Mouse (Mus musculus): ENCODE results near the gene Cfap77. TPM values are rescaled to one million over a fixed set of nuclear protein-coding genes. Genes with fewer than 3 reads are reported as not detected.

Cfap77 gene
- polyA plus RNA-seq, 1 experiment, result 0.38 TPM

DNA sequence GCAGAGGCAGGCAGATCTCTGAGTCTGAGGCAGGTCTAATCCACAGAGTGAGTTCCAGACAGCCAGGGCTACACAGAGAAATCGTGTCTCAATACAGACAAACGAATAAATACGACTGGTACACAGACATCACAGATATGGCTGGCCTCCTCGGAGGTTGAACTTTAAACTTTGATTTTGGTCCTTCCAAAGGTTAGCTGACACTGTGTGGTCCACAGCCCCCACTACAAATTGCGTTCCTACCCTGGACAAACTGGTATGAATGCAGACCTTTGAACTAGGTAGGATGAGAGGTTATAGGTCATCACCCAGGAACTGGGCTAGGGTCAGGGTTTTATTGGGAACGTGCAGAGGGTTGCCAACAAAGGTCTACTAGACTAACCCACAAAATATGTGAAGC lies 47.2 kb downstream of the Cfap77 start:
- no peak overlapping the region for H3K4me3 ChIP-seq (ENCODE audit: control insufficient read depth, insufficient read depth, low read length)
- TF ChIP-seq CTCF (IDR thresholded peaks at IDR 0.05; ENCODE audit: borderline replicate concordance, control insufficient read depth, extremely low read depth, insufficient read depth, low read length, poor library complexity) (no peak), POLR2A (IDR thresholded peaks at IDR 0.05; ENCODE audit: control insufficient read depth, extremely low read depth, insufficient read depth, low read length, poor library complexity) (no peak)
- H3K36me3 ChIP-seq (ENCODE audit: control insufficient read depth, insufficient read depth, low read length), result no peaks in the 10 kb centered on the region
- no peak overlapping the region for H3K27ac ChIP-seq (ENCODE audit: control insufficient read depth, insufficient read depth, low read length)
- H3K4me1 ChIP-seq (replicated peaks; ENCODE audit: control insufficient read depth, insufficient read depth, low read length), result no peaks in the 10 kb centered on the region
- no peaks in the 10 kb centered on the region for H3K27me3 ChIP-seq (ENCODE audit: control insufficient read depth, insufficient read depth, low read length)
- DNase-seq, result no peak
- 94% methylated on average over 6 of the region's 6 CpGs for WGBS

DNA sequence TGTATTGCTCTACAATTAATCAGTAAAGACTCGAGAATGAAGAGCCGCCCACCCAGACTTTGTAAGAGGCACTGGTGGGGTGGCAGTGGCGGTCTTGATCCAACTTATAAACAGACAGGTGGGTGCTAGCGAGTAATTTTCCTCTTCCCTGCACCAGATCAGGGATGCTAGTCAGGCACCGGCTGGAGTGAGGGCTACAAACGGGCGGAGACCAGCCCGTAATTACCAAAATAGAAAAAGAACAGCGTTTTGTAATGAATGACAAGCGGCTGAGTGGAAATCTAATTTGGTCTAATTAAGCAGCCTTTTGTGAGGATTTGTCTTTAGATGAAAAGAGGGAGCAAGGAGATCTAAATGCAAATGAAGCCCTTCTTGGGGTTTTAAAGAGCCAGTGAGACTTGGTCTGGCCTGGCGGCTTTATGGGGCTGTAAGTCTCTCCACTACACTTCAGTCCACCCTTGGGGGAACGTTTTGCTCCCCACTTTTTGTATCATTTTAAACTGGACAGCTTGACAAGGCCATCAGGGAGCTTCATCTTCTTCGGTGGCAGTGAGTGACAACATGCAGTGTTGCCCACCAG lies 48.3 kb downstream of the Cfap77 start:
- Histone ChIP-seq H3K4me1 (replicated peaks; ENCODE audit: control insufficient read depth, insufficient read depth, low read length) (no peaks in the 10 kb centered on the region), H3K27me3 (ENCODE audit: control insufficient read depth, insufficient read depth, low read length) (no peaks in the 10 kb centered on the region), H3K27ac (ENCODE audit: control insufficient read depth, insufficient read depth, low read length) (no peak overlapping the region), H3K36me3 (ENCODE audit: control insufficient read depth, insufficient read depth, low read length) (no peaks in the 10 kb centered on the region), H3K4me3 (ENCODE audit: control insufficient read depth, insufficient read depth, low read length) (no peak overlapping the region)
- 92% methylated on average over 13 of the region's 13 CpGs for WGBS
- TF ChIP-seq CTCF (IDR thresholded peaks at IDR 0.05; ENCODE audit: borderline replicate concordance, control insufficient read depth, extremely low read depth, insufficient read depth, low read length, poor library complexity) (no peak), POLR2A (IDR thresholded peaks at IDR 0.05; ENCODE audit: control insufficient read depth, extremely low read depth, insufficient read depth, low read length, poor library complexity) (no peak)
- no peak for DNase-seq

DNA sequence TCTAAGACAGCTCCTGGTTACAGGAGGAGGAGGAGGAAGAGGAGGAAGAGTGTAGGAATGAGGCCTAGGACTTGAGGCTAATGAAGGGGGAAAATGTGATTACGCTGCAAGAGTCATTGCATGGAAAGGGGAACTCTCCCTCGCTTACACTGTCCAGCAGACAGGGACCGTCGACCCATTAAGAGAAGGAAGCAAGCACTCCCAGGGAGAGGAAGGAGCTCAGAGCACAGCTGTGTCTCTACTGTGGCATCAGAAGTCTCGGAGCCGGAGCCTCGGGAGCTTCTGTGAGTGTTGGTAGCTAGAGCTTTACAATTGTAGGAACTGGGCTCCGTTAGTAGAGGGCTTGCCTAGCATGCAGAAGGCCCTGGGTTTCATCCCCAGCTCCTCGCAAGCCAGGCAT lies 50.8 kb downstream of the Cfap77 start:
- no peak for DNase-seq
- no peaks in the 10 kb centered on the region for H3K4me1 ChIP-seq (replicated peaks; ENCODE audit: control insufficient read depth, insufficient read depth, low read length)
- no peaks in the 10 kb centered on the region for H3K27me3 ChIP-seq (ENCODE audit: control insufficient read depth, insufficient read depth, low read length)
- TF ChIP-seq CTCF (IDR thresholded peaks at IDR 0.05; ENCODE audit: borderline replicate concordance, control insufficient read depth, extremely low read depth, insufficient read depth, low read length, poor library complexity) (no peak), POLR2A (IDR thresholded peaks at IDR 0.05; ENCODE audit: control insufficient read depth, extremely low read depth, insufficient read depth, low read length, poor library complexity) (no peak)
- no peak overlapping the region for H3K4me3 ChIP-seq (ENCODE audit: control insufficient read depth, insufficient read depth, low read length)
- H3K36me3 ChIP-seq (ENCODE audit: control insufficient read depth, insufficient read depth, low read length), result no peaks in the 10 kb centered on the region
- WGBS, result 32% methylated on average over 9 of the region's 9 CpGs
- no peak overlapping the region for H3K27ac ChIP-seq (ENCODE audit: control insufficient read depth, insufficient read depth, low read length)

DNA sequence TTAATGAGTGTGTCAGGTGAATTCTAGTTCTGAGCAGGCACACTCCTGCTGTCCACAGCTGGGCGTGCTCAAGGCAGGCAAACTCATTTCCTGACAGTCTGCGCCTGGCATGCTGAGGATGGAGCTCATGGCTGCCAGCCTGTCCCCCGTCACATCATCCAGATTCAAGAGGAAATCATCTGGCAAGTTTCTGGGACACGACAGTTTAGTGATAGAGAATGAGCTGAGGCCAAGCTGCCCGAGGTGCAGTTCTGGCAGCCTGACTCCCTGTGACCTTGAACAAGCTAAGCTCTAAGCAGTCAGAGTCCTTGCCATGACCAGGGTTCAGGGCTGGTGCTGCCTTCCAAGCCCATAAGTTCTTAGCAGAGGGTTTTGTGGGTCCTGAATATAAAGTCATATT lies 56.6 kb downstream of the Cfap77 start:
- no peak for DNase-seq
- no peaks in the 10 kb centered on the region for H3K4me1 ChIP-seq (replicated peaks; ENCODE audit: control insufficient read depth, insufficient read depth, low read length)
- WGBS, result 67% methylated on average over 5 of the region's 5 CpGs
- TF ChIP-seq POLR2A (IDR thresholded peaks at IDR 0.05; ENCODE audit: control insufficient read depth, extremely low read depth, insufficient read depth, low read length, poor library complexity) (no peak), CTCF (IDR thresholded peaks at IDR 0.05; ENCODE audit: borderline replicate concordance, control insufficient read depth, extremely low read depth, insufficient read depth, low read length, poor library complexity) (no peak)
- no peak overlapping the region for H3K27ac ChIP-seq (ENCODE audit: control insufficient read depth, insufficient read depth, low read length)
- H3K36me3 ChIP-seq (ENCODE audit: control insufficient read depth, insufficient read depth, low read length), result no peaks in the 10 kb centered on the region
- no peak overlapping the region for H3K4me3 ChIP-seq (ENCODE audit: control insufficient read depth, insufficient read depth, low read length)
- H3K27me3 ChIP-seq (ENCODE audit: control insufficient read depth, insufficient read depth, low read length), result no peaks in the 10 kb centered on the region

DNA sequence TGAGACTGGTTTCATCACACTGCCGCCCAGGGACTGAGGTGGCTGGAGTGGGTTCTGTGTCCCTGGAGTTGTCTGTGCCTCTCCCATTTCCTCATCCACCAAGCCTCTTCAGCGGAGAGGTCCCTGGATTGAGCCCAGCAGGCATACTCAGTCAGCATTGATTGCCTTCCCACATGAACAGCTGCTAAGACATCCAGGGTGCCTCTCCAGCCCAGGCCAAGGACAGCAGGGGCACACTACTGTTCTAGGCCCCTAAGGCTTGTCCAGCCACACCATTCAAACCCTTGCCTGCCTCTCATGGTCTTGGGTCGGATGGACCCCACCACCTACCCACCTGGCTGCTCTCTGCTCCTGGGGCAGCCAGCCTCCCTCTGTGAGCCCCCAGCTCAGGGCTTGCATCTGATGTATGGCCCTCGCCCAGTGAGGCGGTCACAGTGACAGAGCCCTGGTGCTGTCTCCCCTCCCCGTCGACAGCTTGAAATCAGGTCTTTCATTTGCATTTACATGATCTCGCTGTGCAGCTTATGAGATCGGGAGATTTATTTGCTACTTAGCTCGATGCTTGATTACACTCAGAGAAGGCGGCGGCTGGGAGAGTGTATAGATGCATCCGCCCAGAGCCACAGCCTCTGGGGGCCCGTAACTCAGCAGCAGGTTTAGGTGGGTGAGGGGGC lies 57.6 kb downstream of the Cfap77 start:
- Histone ChIP-seq H3K27me3 (ENCODE audit: control insufficient read depth, insufficient read depth, low read length) (no peaks in the 10 kb centered on the region), H3K27ac (ENCODE audit: control insufficient read depth, insufficient read depth, low read length) (no peak overlapping the region), H3K4me3 (ENCODE audit: control insufficient read depth, insufficient read depth, low read length) (no peak overlapping the region), H3K4me1 (replicated peaks; ENCODE audit: control insufficient read depth, insufficient read depth, low read length) (no peaks in the 10 kb centered on the region), H3K36me3 (ENCODE audit: control insufficient read depth, insufficient read depth, low read length) (no peaks in the 10 kb centered on the region)
- WGBS, result 91% methylated on average over 14 of the region's 14 CpGs
- DNase-seq, result no peak
- no peak for TF ChIP-seq POLR2A (IDR thresholded peaks at IDR 0.05; ENCODE audit: control insufficient read depth, extremely low read depth, insufficient read depth, low read length, poor library complexity)
- no peak for TF ChIP-seq CTCF (IDR thresholded peaks at IDR 0.05; ENCODE audit: borderline replicate concordance, control insufficient read depth, extremely low read depth, insufficient read depth, low read length, poor library complexity)

- Histone ChIP-seq H3K4me1 (replicated peaks; ENCODE audit: control insufficient read depth, insufficient read depth, low read length) (no peaks in the 10 kb centered on the region), H3K27ac (ENCODE audit: control insufficient read depth, insufficient read depth, low read length) (no peak overlapping the region), H3K36me3 (ENCODE audit: control insufficient read depth, insufficient read depth, low read length) (no peaks in the 10 kb centered on the region), H3K27me3 (ENCODE audit: control insufficient read depth, insufficient read depth, low read length) (no peaks in the 10 kb centered on the region), H3K4me3 (ENCODE audit: control insufficient read depth, insufficient read depth, low read length) (no peak overlapping the region)
- TF ChIP-seq POLR2A (IDR thresholded peaks at IDR 0.05; ENCODE audit: control insufficient read depth, extremely low read depth, insufficient read depth, low read length, poor library complexity) (no peak), CTCF (IDR thresholded peaks at IDR 0.05; ENCODE audit: borderline replicate concordance, control insufficient read depth, extremely low read depth, insufficient read depth, low read length, poor library complexity) (no peak)
- 86% methylated on average over 4 of the region's 4 CpGs for WGBS
- no peak for DNase-seq
Observed at GRCm38 (mm10) chr2:28995436-28995835, 59.4 kb downstream of the Cfap77 start.
